Mouse (Mus musculus): Measurements from ENCODE around the gene Gm5862.
"Not testable (repeated sequence)": the region's sequence is repeated elsewhere in the genome, so short reads cannot be mapped to it uniquely, and the experiment has no call there.

Gm5862 gene

DNA sequence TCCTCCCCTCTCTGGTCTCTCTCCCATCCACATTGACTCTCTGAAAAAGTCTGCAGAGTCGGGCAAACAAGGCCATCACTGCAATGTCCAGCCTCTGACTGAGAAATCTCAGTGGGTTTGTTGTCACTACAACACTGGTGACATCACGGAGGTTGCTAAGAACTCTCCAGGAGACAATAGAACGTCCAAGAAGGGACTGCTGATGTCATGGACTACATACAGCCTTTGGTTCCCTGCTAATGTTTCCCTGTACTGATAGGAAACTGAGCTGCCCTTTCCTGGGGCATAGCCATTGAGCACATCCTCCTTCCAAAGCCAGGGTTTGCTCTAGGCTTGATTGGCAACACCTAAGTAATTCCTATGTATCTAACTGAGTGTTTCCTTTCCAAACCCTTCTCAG is at the start of gene Gm5862:
Gene Gm5862 (minus strand): TSS at position 101 of the 400 bp plus-strand sequence.
- DNase-seq (ENCODE audit: low spot score in 2 of 2), result not testable (repeated sequence)

DNA sequence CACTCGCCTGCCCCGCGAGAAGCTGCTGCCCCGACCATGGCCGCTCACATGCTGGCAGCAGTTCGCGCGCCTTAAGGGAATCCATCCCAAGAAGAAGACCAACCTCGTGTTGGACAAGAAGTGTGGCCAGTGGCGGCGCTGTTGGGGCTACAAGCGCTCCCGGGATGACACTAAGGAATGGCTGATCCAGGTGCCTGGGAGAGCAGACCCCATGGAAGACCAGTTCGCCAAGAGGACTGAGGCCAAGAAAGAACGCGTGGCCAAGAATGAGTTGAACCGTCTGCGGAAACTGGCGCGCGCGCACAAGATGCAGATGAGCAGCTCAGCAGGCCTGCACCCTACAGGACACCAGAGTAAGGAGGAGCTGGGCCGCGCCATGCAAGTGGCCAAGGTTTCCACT is 48.0 kb upstream of the Gm5862 start:
- DNase-seq (ENCODE audit: low spot score in 2 of 2), result no peak

DNA sequence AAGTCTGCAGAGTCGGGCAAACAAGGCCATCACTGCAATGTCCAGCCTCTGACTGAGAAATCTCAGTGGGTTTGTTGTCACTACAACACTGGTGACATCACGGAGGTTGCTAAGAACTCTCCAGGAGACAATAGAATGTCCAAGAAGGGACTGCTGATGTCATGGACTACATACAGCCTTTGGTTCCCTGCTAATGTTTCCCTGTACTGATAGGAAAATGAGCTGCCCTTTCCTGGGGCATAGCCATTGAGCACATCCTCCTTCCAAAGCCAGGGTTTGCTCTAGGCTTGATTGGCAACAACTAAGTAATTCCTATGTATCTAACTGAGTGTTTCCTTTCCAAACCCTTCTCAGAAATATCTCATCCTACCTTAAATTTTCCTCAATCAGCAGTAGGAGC is 35.8 kb upstream of the Gm5862 start, which contains the start of gene Gm7347:
Gene Gm7347 (minus strand): TSS at position 101 of the 400 bp plus-strand sequence.
- DNase-seq (ENCODE audit: low spot score in 2 of 2), result not testable (repeated sequence)

DNA sequence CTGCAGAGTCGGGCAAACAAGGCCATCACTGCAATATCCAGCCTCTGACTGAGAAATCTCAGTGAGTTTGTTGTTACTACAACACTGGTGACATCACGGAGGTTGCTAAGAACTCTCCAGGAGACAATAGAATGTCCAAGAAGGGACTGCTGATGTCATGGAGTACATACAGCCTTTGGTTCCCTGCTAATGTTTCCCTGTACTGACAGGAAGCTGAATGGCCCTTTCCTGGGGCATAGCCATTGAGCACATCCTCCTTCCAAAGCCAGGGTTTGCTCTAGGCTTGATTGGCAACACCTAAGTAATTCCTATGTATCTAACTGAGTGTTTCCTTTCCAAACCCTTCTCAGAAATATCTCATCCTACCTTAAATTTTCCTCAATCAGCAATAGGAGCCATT is 16.7 kb upstream of the Gm5862 start, which contains the start of gene Speer4a:
Gene Speer4a (minus strand): TSS at position 101 of the 400 bp plus-strand sequence.
- DNase-seq (ENCODE audit: low spot score in 2 of 2), result not testable (repeated sequence)

DNA sequence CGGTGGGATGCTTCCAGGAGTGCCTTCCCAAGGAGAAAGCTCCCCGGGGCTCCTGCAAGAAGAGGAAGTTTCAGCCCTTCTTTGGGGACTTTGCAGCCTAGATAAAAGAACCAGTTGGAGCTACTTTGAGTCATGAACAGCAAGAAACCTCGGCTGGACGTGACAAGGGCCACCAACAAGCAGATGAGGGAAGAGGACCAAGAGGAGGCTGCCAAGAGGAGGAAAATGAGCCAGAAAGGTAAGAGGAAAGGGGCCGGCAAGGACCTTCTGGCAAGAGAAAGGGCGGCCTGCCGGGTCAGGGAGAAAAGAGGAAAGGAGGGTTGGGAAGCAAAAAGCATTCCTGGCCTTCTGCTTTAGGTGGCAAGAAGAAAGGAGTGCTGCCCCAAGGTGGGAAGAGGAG is 15.0 kb downstream of the Gm5862 start:
- DNase-seq (ENCODE audit: low spot score in 2 of 2), result not testable (repeated sequence)

DNA sequence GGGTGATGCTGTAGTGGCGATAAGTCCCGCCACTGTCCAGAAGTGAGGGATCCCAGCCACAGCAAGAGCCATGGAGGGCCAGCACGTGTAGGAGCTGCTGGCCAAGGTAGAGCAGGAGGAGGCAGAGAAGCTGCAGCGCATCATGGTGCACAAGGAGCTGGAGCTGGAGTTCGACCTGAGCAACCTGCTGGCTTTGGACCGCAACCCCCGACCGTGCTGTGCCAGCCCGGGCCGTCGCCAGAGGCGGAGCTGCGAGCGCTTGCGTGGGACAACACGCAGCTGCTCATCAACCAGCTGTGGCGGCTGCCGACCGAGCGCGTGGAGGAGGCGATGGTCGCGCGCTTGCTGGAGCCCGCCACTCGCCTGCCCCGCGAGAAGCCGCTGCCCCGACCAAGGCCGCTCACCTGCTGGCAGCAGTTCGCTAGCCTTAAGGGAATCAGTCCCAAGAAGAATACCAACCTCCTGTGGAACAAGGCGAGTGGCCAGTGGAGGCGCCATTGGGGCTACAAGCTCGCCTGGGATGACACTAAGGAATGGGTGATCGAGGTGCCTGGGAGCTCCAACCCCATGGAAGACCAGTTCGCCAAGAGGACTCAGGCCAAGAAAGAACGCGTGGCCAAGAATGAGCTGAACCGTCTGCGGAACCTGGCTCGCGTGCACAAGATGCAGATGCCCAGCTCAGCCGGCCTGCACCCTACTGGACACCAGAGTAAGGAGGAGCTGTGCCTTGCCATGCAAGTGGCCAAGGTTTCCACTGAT is 15.6 kb downstream of the Gm5862 start:
- peak; percentile 26 to 58 for DNase-seq (ENCODE audit: low spot score in 2 of 2)

DNA sequence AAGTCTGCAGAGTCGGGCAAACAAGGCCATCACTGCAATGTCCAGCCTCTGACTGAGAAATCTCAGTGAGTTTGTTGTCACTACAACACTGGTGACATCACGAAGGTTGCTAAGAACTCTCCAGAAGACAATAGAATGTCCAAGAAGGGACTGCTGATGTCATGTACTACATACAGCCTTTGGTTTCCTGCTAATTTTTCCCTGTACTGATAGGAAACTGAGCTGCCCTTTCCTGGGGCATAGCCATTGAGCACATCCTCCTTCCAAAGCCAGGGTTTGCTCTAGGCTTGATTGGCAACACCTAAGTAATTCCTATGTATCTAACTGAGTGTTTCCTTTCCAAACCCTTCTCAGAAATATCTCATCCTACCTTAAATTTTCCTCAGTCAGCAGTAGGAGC is 18.0 kb downstream of the Gm5862 start, which contains the start of gene Gm1979:
Gene Gm1979 (minus strand): TSS at position 101 of the 400 bp plus-strand sequence.
- not testable (repeated sequence) for DNase-seq (ENCODE audit: low spot score in 2 of 2)

DNA sequence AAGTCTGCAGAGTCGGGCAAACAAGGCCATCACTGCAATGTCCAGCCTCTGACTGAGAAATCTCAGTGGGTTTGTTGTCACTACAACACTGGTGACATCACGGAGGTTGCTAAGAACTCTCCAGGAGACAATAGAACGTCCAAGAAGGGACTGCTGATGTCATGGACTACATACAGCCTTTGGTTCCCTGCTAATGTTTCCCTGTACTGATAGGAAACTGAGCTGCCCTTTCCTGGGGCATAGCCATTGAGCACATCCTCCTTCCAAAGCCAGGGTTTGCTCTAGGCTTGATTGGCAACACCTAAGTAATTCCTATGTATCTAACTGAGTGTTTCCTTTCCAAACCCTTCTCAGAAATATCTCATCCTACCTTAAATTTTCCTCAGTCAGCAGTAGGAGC is 34.2 kb downstream of the Gm5862 start, which contains the start of gene Gm21698:
Gene Gm21698 (minus strand): TSS at position 101 of the 400 bp plus-strand sequence.
- not testable (repeated sequence) for DNase-seq (ENCODE audit: low spot score in 2 of 2)

DNA sequence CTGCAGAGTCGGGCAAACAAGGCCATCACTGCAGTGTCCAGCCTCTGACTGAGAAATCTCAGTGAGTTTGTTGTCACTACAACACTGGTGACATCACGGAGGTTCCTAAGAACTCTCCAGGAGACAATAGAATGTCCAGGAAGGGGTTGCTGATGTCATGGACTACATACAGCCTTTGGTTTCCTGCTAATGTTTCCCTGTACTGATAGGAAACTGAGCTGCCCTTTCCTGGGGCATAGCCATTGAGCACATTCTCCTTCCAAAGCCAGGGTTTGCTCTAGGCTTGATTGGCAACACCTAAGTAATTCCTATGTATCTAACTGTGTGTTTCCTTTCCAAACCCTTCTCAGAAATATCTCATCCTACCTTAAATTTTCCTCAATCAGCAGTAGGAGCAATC is 50.2 kb downstream of the Gm5862 start, which contains the start of gene Gm21680:
Gene Gm21680 (minus strand): TSS at position 101 of the 400 bp plus-strand sequence.
- DNase-seq (ENCODE audit: low spot score in 2 of 2), result not testable (repeated sequence)
